Mouse (Mus musculus) gastrocnemius, adult 2 months (tissue): ENCODE data around the gene Dmd. TPM values are rescaled to one million over a fixed set of nuclear protein-coding genes. Genes with fewer than 3 reads are reported as not detected.

Source experiments
- DNase-seq: peaks from one replicate; pipeline ENCODE4 v3.0.0; 2022
- H3K27ac ChIP-seq: fragments of 200-600 bp; 2 replicates; pipeline ENCODE4 v1.8.1; 2022; ENCODE audit warnings: mild to moderate bottlenecking
- H3K4me3 ChIP-seq: fragments of 200-600 bp; 2 replicates; pipeline ENCODE4 v1.8.1; 2022; ENCODE audit warnings: mild to moderate bottlenecking, moderate library complexity
- CTCF ChIP-seq: fragments of 200-600 bp; IDR thresholded peaks from 2 replicates; pipeline ENCODE4 v1.8.1; 2022; ENCODE audit warnings: antibody characterized with exemption, mild to moderate bottlenecking, moderate library complexity
- intact Hi-C: fragments of 180-260 bp; cut with DNase I; formaldehyde crosslinking; loops from one replicate; pipeline ENCODE4 v1.15.1; 2025
- total RNA-seq, 2 experiments: library from RNA; stranded (reverse); gene quantifications; 2 replicates each; pipeline ENCODE4 v1.2.3; 2021

Gene Dmd
- total RNA-seq, 2 experiments from 2014 or later: 103 to 111 TPM

- no peak for DNase-seq
- H3K4me3 ChIP-seq: no peak overlapping the region
- H3K27ac ChIP-seq: no peak overlapping the region
- intact Hi-C loops: no loop called here
- no peak for TF ChIP-seq CTCF
Observed at GRCm38 (mm10) chrX:84960972-84961371, 2012.3 kb downstream of the Dmd start.

GRCm38 (mm10) chrX:85008304-85008703, 2059.6 kb downstream of the Dmd start:
- Histone ChIP-seq H3K27ac (no peak overlapping the region), H3K4me3 (no peak overlapping the region)
- peak; percentile 30; the same call in 1 of the 2 replicates for TF ChIP-seq CTCF
- intact Hi-C loops: no loop called here
- DNase-seq: no peak

GRCm38 (mm10) chrX:85041466-85042058, 2092.9 kb downstream of the Dmd start:
- Histone ChIP-seq H3K4me3 (no peak overlapping the region), H3K27ac (no peak overlapping the region)
- intact Hi-C loops: no loop called here
- DNase-seq: no peak
- no peak for TF ChIP-seq CTCF

- DNase-seq: no peak
- intact Hi-C loops: no loop called here
- no peak overlapping the region for H3K4me3 ChIP-seq
- TF ChIP-seq CTCF: no peak
- H3K27ac ChIP-seq: no peak overlapping the region
Observed at GRCm38 (mm10) chrX:85046631-85047030, 2098.0 kb downstream of the Dmd start.

- DNase-seq: peak; percentile 73
- TF ChIP-seq CTCF: no peak
- Histone ChIP-seq H3K4me3 (peak overlapping the region; percentile 81), H3K27ac (peak overlapping the region; percentile 78)
- intact Hi-C loops: no loop called here
Observed at GRCm38 (mm10) chrX:85048141-85049110, 2099.8 kb downstream of the Dmd start.

- Histone ChIP-seq H3K4me3 (peak overlapping the region; percentile 52), H3K27ac (no peak overlapping the region; the same call in 1 of the 2 replicates)
- DNase-seq: no peak
- intact Hi-C loops: no loop called here
- no peak for TF ChIP-seq CTCF
Observed at GRCm38 (mm10) chrX:85049593-85049992, 2100.9 kb downstream of the Dmd start.

- Histone ChIP-seq H3K4me3 (no peak overlapping the region), H3K27ac (no peak overlapping the region)
- intact Hi-C loops: no loop called here
- DNase-seq: no peak
- TF ChIP-seq CTCF: no peak
Observed at GRCm38 (mm10) chrX:85073602-85074001, 2124.9 kb downstream of the Dmd start.

GRCm38 (mm10) chrX:85076845-85077244, 2128.2 kb downstream of the Dmd start:
- intact Hi-C loops: no loop called here
- Histone ChIP-seq H3K27ac (no peak overlapping the region), H3K4me3 (no peak overlapping the region)
- no peak for DNase-seq
- no peak for TF ChIP-seq CTCF

GRCm38 (mm10) chrX:85077605-85078004, 2128.9 kb downstream of the Dmd start:
- no peak for DNase-seq
- TF ChIP-seq CTCF: no peak
- intact Hi-C loops: no loop called here
- Histone ChIP-seq H3K27ac (no peak overlapping the region), H3K4me3 (no peak overlapping the region)

GRCm38 (mm10) chrX:85079174-85079573, 2130.5 kb downstream of the Dmd start:
- intact Hi-C loops: no loop called here
- Histone ChIP-seq H3K27ac (no peak overlapping the region), H3K4me3 (no peak overlapping the region)
- DNase-seq: no peak
- TF ChIP-seq CTCF: no peak

GRCm38 (mm10) chrX:85084237-85085153, 2135.8 kb downstream of the Dmd start:
- intact Hi-C loops: no loop called here
- H3K27ac ChIP-seq: peak overlapping the region; percentile 59
- peak; percentile 22 for DNase-seq
- H3K4me3 ChIP-seq: no peak overlapping the region
- TF ChIP-seq CTCF: no peak

- no peak overlapping the region for H3K27ac ChIP-seq
- no peak for TF ChIP-seq CTCF
- H3K4me3 ChIP-seq: no peak overlapping the region
- intact Hi-C loops: no loop called here
- no peak for DNase-seq
Observed at GRCm38 (mm10) chrX:85089506-85089905, 2140.8 kb downstream of the Dmd start.
